Mouse (Mus musculus): ENCODE measurements around the gene 1700037H04Rik. TPM values are rescaled to one million over a fixed set of nuclear protein-coding genes. Genes with fewer than 3 reads are reported as not detected.
A peak's percentile ranks its signal among the peaks of the same experiment; 100 is the strongest.

1700037H04Rik gene
- total RNA-seq, 2 experiments from 2014 or later = 9.7 to 17.7 TPM

GRCm38 (mm10) chr2:131128211-131128610, 31.7 kb downstream of the 1700037H04Rik start:
- DNase-seq = peak; percentile 52 to 74

GRCm38 (mm10) chr2:131127161-131127730, 32.6 kb downstream of the 1700037H04Rik start, which contains the start of gene Hspa12b:
Gene Hspa12b, plus strand, starts transcription at chr2:131127280.
- peak; percentile 77 to 88 for DNase-seq

- DNase-seq = no peak
These were observed 33.7 kb downstream of the 1700037H04Rik start for GRCm38 (mm10) chr2:131125964-131126815.

GRCm38 (mm10) chr2:131125157-131125963, 34.5 kb downstream of the 1700037H04Rik start:
- DNase-seq = peak in 1 of 2 experiments; percentile 3

- DNase-seq = peak; percentile 48 to 84
These were observed 35.7 kb downstream of the 1700037H04Rik start for GRCm38 (mm10) chr2:131124166-131124565.

- DNase-seq = peak in 1 of 2 experiments; percentile 1
These were observed 40.8 kb downstream of the 1700037H04Rik start for GRCm38 (mm10) chr2:131118968-131119574.

GRCm38 (mm10) chr2:131105989-131106388, 53.9 kb downstream of the 1700037H04Rik start:
- peak in 1 of 2 experiments; percentile 8 for DNase-seq

GRCm38 (mm10) chr2:131105061-131105460, 54.8 kb downstream of the 1700037H04Rik start:
- peak in 1 of 2 experiments; percentile 13 for DNase-seq

GRCm38 (mm10) chr2:131104021-131104420, 55.9 kb downstream of the 1700037H04Rik start:
- peak; percentile 54 to 61 for DNase-seq

GRCm38 (mm10) chr2:131101530-131101929, 58.4 kb downstream of the 1700037H04Rik start:
- DNase-seq = no peak

GRCm38 (mm10) chr2:131097087-131097486, 62.8 kb downstream of the 1700037H04Rik start:
- DNase-seq = no peak

Other genes starting within 250 kb of the 1700037H04Rik start
- 10 to 100 TPM in 1 of 2 experiments, 1 to 10 TPM in 1; 6.2 to 10.2 TPM for gene Gfra4, start 117.0 kb downstream of the 1700037H04Rik start, total RNA-seq (2021)
- 1 to 10 TPM; 1.3 to 1.9 TPM for gene Adam33, start 96.3 kb downstream of the 1700037H04Rik start, total RNA-seq (2021)
- gene Siglec1, start 73.3 kb downstream of the 1700037H04Rik start, total RNA-seq (2021) = 1 to 10 TPM; 1.9 to 6.5 TPM
- 10 to 100 TPM; 30.6 to 30.7 TPM for gene Hspa12b, start 32.8 kb downstream of the 1700037H04Rik start, total RNA-seq (2021)
- gene Gm11037, start 26.6 kb downstream of the 1700037H04Rik start, total RNA-seq (2021) = not detected
- 10 to 100 TPM; 76.7 to 79.6 TPM for gene Cenpb, start 20.0 kb upstream of the 1700037H04Rik start, total RNA-seq (2021)
- 1 to 10 TPM; 2.9 to 5.9 TPM for gene Cdc25b, start 26.9 kb upstream of the 1700037H04Rik start, total RNA-seq (2021)
- gene Spef1, start 27.2 kb upstream of the 1700037H04Rik start, total RNA-seq (2021) = 1 to 10 TPM; 4.7 to 5.5 TPM
- 10 to 100 TPM; 36.7 to 41.7 TPM for gene Ap5s1, start 47.0 kb upstream of the 1700037H04Rik start, total RNA-seq (2021)
- gene Mavs, start 74.0 kb upstream of the 1700037H04Rik start, total RNA-seq (2021) = 10 to 100 TPM; 64.0 to 78.2 TPM
- 10 to 100 TPM; 21.4 to 23.1 TPM for gene Pank2, start 102.4 kb upstream of the 1700037H04Rik start, total RNA-seq (2021)
- 1 to 10 TPM; 3.9 to 4.1 TPM for gene Rnf24, start 192.8 kb upstream of the 1700037H04Rik start, total RNA-seq (2021)

All from heart, adult 18-20 months (tissue).